Mouse (Mus musculus): ENCODE results near the gene Dab1.

DNA sequence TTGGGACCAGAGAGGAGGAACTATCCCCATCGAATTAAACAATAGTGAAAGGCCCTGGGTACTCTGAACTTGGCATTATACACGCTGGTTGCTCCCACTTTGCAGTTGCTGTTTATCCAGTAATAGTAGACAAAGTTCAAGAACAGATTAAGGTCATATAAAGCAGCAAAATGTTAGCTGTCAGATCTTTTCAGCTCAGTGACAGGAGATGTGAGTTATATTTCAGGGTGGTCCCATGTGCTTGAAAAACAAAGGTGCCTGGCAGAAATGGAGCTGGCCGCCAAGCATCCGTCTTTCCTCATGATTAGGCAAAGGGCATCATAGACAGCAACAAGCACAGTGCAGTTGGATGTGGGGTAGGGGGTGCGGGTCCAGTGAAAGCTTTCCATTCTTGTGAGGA is 927.9 kb downstream of the Dab1 start:
- no peak for TF ChIP-seq CTCF (IDR thresholded peaks at IDR 0.05; ENCODE audit: low read depth, low read length)
- TF ChIP-seq POLR2A (IDR thresholded peaks at IDR 0.05; ENCODE audit: extremely low read depth, insufficient read depth, low read length), result no peak
